Comparison of ENCODE assay signal across 19 mouse cellular contexts in genomic region chr16:42627675-42628074, GRCm38 (mm10).
DNase-seq lines count a peak whose midpoint lies in the region; ATAC-seq and TF ChIP-seq lines count a peak whose summit lies in the region.
"Had no signal": no experiment of that assay in that cellular context is flagged by ENCODE, and none has a peak within 500 bp of the region (broad histone marks: within the 10 kb centered on the region; RNA-seq: fewer than 3 reads in every experiment).

No protein-coding gene starts in this region.

- no peak overlapping the region for H3K27ac ChIP-seq in forebrain, embryonic 14.5 days (ENCODE audit: low read depth, low read length)
- no peak overlapping the region for H3K27ac ChIP-seq in forebrain, embryonic 10.5 days
- H3K27ac ChIP-seq: embryonic facial prominence, embryonic 10.5 days; embryonic facial prominence, embryonic 12.5 days had no signal

- H3K9me3 ChIP-seq in forebrain, embryonic 14.5 days (replicated peaks; ENCODE audit: control insufficient read depth, low read length): no peaks in the 10 kb centered on the region
- H3K9me3 ChIP-seq in forebrain, embryonic 10.5 days: no peaks in the 10 kb centered on the region
- H3K9me3 ChIP-seq: embryonic facial prominence, embryonic 10.5 days; embryonic facial prominence, embryonic 12.5 days; G1E had no signal

- no peaks in the 10 kb centered on the region for H3K27me3 ChIP-seq in forebrain, embryonic 14.5 days (replicated peaks; ENCODE audit: control insufficient read depth, insufficient read depth, low read length)
- H3K27me3 ChIP-seq in forebrain, embryonic 10.5 days (ENCODE audit: poor library complexity, severe bottlenecking): no peaks in the 10 kb centered on the region
- H3K27me3 ChIP-seq: embryonic facial prominence, embryonic 12.5 days; Patski had no signal

- no peak overlapping the region for H3K9ac ChIP-seq in forebrain, embryonic 14.5 days (ENCODE audit: low read length)
- H3K9ac ChIP-seq: embryonic facial prominence, embryonic 12.5 days; forebrain, postnatal 0 days had no signal

- no peak overlapping the region for H3K4me2 ChIP-seq in forebrain, embryonic 14.5 days (ENCODE audit: low read length)
- H3K4me2 ChIP-seq: embryonic facial prominence, embryonic 12.5 days had no signal

- WGBS in forebrain, embryonic 14.5 days: 31% methylated on average over 3 of the region's 3 CpGs
- WGBS in forebrain, embryonic 10.5 days: 88% methylated on average over 3 of the region's 3 CpGs

- no peak for TF ChIP-seq CTCF in brain, embryonic 14.5 days (IDR thresholded peaks at IDR 0.05; ENCODE audit: borderline replicate concordance, extremely low read depth, insufficient read depth, insufficient read length)

- H3K4me1 ChIP-seq in forebrain, embryonic 14.5 days (ENCODE audit: control insufficient read depth, insufficient read depth, low read length): no peaks in the 10 kb centered on the region
- H3K4me1 ChIP-seq in forebrain, embryonic 10.5 days: 0 out of 2 replicates have a peak, but pooled peaks cover 3% of the 10 kb centered on the region
- H3K4me1 ChIP-seq: embryonic facial prominence, embryonic 10.5 days; embryonic facial prominence, embryonic 12.5 days had no signal

- peak; percentile 60; the same call in 1 of the 2 replicates for ATAC-seq in forebrain, embryonic 14.5 days
- ATAC-seq: activated CD4-positive, CD25-positive, alpha-beta regulatory T cell, adult 4 months; forebrain, postnatal 0 days; Patski had no signal

- TF ChIP-seq POLR2A in brain, embryonic 14.5 days (IDR thresholded peaks at IDR 0.05; ENCODE audit: borderline replicate concordance, extremely low read depth, insufficient read depth, insufficient read length, poor library complexity, severe bottlenecking): no peak

- no peaks in the 10 kb centered on the region for H3K36me3 ChIP-seq in forebrain, embryonic 14.5 days (ENCODE audit: control insufficient read depth, insufficient read depth, low read length)
- no peaks in the 10 kb centered on the region for H3K36me3 ChIP-seq in forebrain, embryonic 10.5 days (replicated peaks)
- H3K36me3 ChIP-seq: embryonic facial prominence, embryonic 10.5 days; embryonic facial prominence, embryonic 12.5 days; G1E had no signal

- DNase-seq in forebrain, embryonic 14.5 days (ENCODE audit: low spot score): peak; percentile 17
- DNase-seq in forebrain, embryonic 10.5 days (ENCODE audit: extremely low spot score, low spot score): no peak
- DNase-seq in retina, postnatal 1 day: peak; percentile 10
- DNase-seq in retina, embryonic 14.5 days (ENCODE audit: low spot score): no peak
- DNase-seq in brain, embryonic 14.5 days (ENCODE audit: low read depth): peak; percentile 53
- no peak for DNase-seq in adrenal gland, postnatal 36 days
- DNase-seq: adrenal gland, adult 8-10 months; adrenal gland, postnatal 14 days; cerebellum, adult 11-12 months; cerebellum, adult 2 months; cerebellum, adult 9-10 months; cerebellum, postnatal 10 days; cerebellum, postnatal 25 days; forebrain, postnatal 0 days had no signal

- no peak overlapping the region for H3K4me3 ChIP-seq in forebrain, embryonic 14.5 days (ENCODE audit: low read depth, low read length)
- H3K4me3 ChIP-seq in forebrain, embryonic 10.5 days: no peak overlapping the region
- H3K4me3 ChIP-seq: embryonic facial prominence, embryonic 10.5 days; embryonic facial prominence, embryonic 12.5 days had no signal

Comparison
In these comparisons a context has a peak if more than half of its experiments do, and no peak if none do; other contexts are left out.
1. DNase-seq: peak in forebrain, embryonic 14.5 days (single experiment), retina, postnatal 1 day (single experiment) and brain, embryonic 14.5 days (single experiment); none in forebrain, embryonic 10.5 days (single experiment), retina, embryonic 14.5 days (single experiment) and adrenal gland, postnatal 36 days (0 of 2).